Mouse (Mus musculus) layer of hippocampus, postnatal 25 days (tissue): ENCODE results near the gene Zfp160. TPM values are rescaled to one million over a fixed set of nuclear protein-coding genes. Genes with fewer than 3 reads are reported as not detected.
"Not testable (repeated sequence)": the region's sequence is repeated elsewhere in the genome, so short reads cannot be mapped to it uniquely, and the experiment has no call there.

Source experiments
- DNase-seq, 2 experiments: peaks; one replicate each; pipeline ENCODE4 v3.0.0; 2022; ENCODE audit warnings: mixed read lengths in 2 of 2, low spot score in 1 of 2; ENCODE audit errors: extremely low spot score in 1 of 2
- total RNA-seq, 2 experiments: library from RNA; stranded (reverse); gene quantifications; 2 replicates each; pipeline ENCODE4 v1.2.3; 2021

The Zfp160 gene
- 10 to 100 TPM; 19.5 to 24.1 TPM for total RNA-seq

- peak; percentile 77 to 80 for DNase-seq
These were observed at the start of gene Zfp160 for GRCm38 (mm10) chr17:21008382-21009331. TSS of gene Zfp160 (plus strand) at chr17:21008903.

- DNase-seq, result no peak
These were observed 48.3 kb upstream of the Zfp160 start for GRCm38 (mm10) chr17:20960386-20960785.

GRCm38 (mm10) chr17:20965421-20965820, 43.3 kb upstream of the Zfp160 start:
- no peak for DNase-seq

GRCm38 (mm10) chr17:20966681-20967080, 42.0 kb upstream of the Zfp160 start:
- DNase-seq, result no peak

- DNase-seq, result no peak
These were observed 15.0 kb upstream of the Zfp160 start for GRCm38 (mm10) chr17:20993716-20994115.

GRCm38 (mm10) chr17:20996364-20996763, 12.3 kb upstream of the Zfp160 start, which contains the start of gene Vmn1r233:
TSS of gene Vmn1r233 (minus strand) at chr17:20996464.
- DNase-seq, result no peak

- DNase-seq, result no peak
These were observed 1.0 kb downstream of the Zfp160 start for GRCm38 (mm10) chr17:21009726-21010125.

- no peak for DNase-seq
These were observed 9.8 kb downstream of the Zfp160 start for GRCm38 (mm10) chr17:21018410-21019080.

- not testable (repeated sequence) for DNase-seq
These were observed 39.3 kb downstream of the Zfp160 start for GRCm38 (mm10) chr17:21048020-21048419.

- no peak for DNase-seq
These were observed 42.2 kb downstream of the Zfp160 start for GRCm38 (mm10) chr17:21050901-21051300.

GRCm38 (mm10) chr17:21051341-21051740, 42.6 kb downstream of the Zfp160 start:
- DNase-seq, result not testable (repeated sequence)

- not testable (repeated sequence) for DNase-seq
These were observed 43.2 kb downstream of the Zfp160 start for GRCm38 (mm10) chr17:21051919-21052318.

- no peak for DNase-seq
These were observed 44.6 kb downstream of the Zfp160 start for GRCm38 (mm10) chr17:21053267-21053666.

- DNase-seq, result not testable (repeated sequence)
These were observed 46.4 kb downstream of the Zfp160 start for GRCm38 (mm10) chr17:21055111-21055510.

- no peak for DNase-seq
These were observed 56.8 kb downstream of the Zfp160 start for GRCm38 (mm10) chr17:21065501-21065900.

- DNase-seq, result no peak
These were observed 58.3 kb downstream of the Zfp160 start for GRCm38 (mm10) chr17:21067036-21067435.

- DNase-seq, result not testable (repeated sequence)
These were observed 60.7 kb downstream of the Zfp160 start for GRCm38 (mm10) chr17:21069443-21069842.

- not testable (repeated sequence) for DNase-seq
These were observed 62.3 kb downstream of the Zfp160 start for GRCm38 (mm10) chr17:21070971-21071370.
